Mouse (Mus musculus) small intestine, adult 2 months (tissue): ENCODE data around the gene Txndc12. TPM values are rescaled to one million over a fixed set of nuclear protein-coding genes. Genes with fewer than 3 reads are reported as not detected.

Source experiments
- H3K27ac ChIP-seq: fragments of 200-500 bp; 2 replicates; pipeline ENCODE4 v1.5.1; 2012; ENCODE audit warnings: low read depth, low read length, control low read depth, inconsistent platforms; ENCODE audit not compliant: insufficient read depth
- H3K27me3 ChIP-seq: fragments of 200-500 bp; 2 replicates; pipeline ENCODE4 v1.6.1; 2012; ENCODE audit warnings: mild to moderate bottlenecking, moderate library complexity, low read length, inconsistent platforms; ENCODE audit not compliant: control insufficient read depth, insufficient read depth
- H3K36me3 ChIP-seq: fragments of 200-500 bp; 2 replicates; pipeline ENCODE4 v1.6.1; 2012; ENCODE audit warnings: mild to moderate bottlenecking, low read length, control low read depth, inconsistent platforms; ENCODE audit not compliant: control insufficient read depth, insufficient read depth
- H3K4me1 ChIP-seq: fragments of 200-500 bp; 2 replicates; pipeline ENCODE4 v1.6.1; 2012; ENCODE audit warnings: low read length, inconsistent platforms, mixed read lengths; ENCODE audit not compliant: control insufficient read depth, insufficient read depth, insufficient read length
- H3K4me3 ChIP-seq: fragments of 200-500 bp; 2 replicates; pipeline ENCODE4 v1.5.1; 2012; ENCODE audit warnings: low read depth, mild to moderate bottlenecking, control low read depth, inconsistent platforms, low read length, moderate library complexity
- CTCF ChIP-seq: fragments of 200-500 bp; IDR thresholded peaks from 2 replicates; pipeline ENCODE4 v1.5.1; 2012; ENCODE audit warnings: low read depth, mild to moderate bottlenecking, control low read depth, inconsistent platforms, low read length, moderate library complexity, mixed read lengths; ENCODE audit not compliant: insufficient replicate concordance, insufficient read length; ENCODE audit errors: extremely low read depth
- POLR2A ChIP-seq: fragments of 200-500 bp; IDR thresholded peaks from 2 replicates; pipeline ENCODE4 v1.6.1; 2012; ENCODE audit warnings: low read depth, mild to moderate bottlenecking, control low read depth, inconsistent platforms, low read length, moderate library complexity
- WGBS: fragments of 180-500 bp; shearing (Covaris S2); methylation state at CpG from one replicate; pipeline ENCODE4 v1.1.7; 2018; 5-methylcytosine and 5-hydroxymethylcytosine counted together
- polyA plus RNA-seq: library from polyadenylated mRNA; depleted of rRNA; stranded (reverse); fragments of >200 nt; gene quantifications from 2 replicates; pipeline ENCODE4 v1.2.3, GENCODE M21; 2012; rRNA removed

Gene Txndc12
- polyA plus RNA-seq: 2.9 and 4.0 TPM in 2 replicates

GRCm38 (mm10) chr4:108834115-108834970 lies at the start of gene Txndc12:
Gene Txndc12 (plus strand): TSS chr4:108834601.
- Histone ChIP-seq H3K36me3 (0 out of 2 replicates have a peak, but pooled peaks cover 5% of the 10 kb centered on the region), H3K27me3 (no peaks in the 10 kb centered on the region), H3K27ac (peak within 1 kb of the TSS; percentile 71), H3K4me3 (peak within 1 kb of the TSS; percentile 84), H3K4me1 (peaks cover 7% of the 10 kb centered on the region; the same call in 1 of the 2 replicates)
- under 1% methylated on average over 34 of the region's 34 CpGs for WGBS
- TF ChIP-seq POLR2A (peak; percentile 36; the same call in 1 of the 2 replicates), CTCF (no peak)

GRCm38 (mm10) chr4:108789258-108789936 lies 45.0 kb upstream of the Txndc12 start:
- H3K4me1 ChIP-seq: no peaks in the 10 kb centered on the region
- no peaks in the 10 kb centered on the region for H3K36me3 ChIP-seq
- 63% methylated on average over 6 of the region's 6 CpGs for WGBS
- no peak overlapping the region for H3K4me3 ChIP-seq
- no peak overlapping the region for H3K27ac ChIP-seq
- TF ChIP-seq POLR2A (no peak), CTCF (no peak)
- no peaks in the 10 kb centered on the region for H3K27me3 ChIP-seq

GRCm38 (mm10) chr4:108790507-108790906 lies 43.9 kb upstream of the Txndc12 start:
- H3K36me3 ChIP-seq: no peaks in the 10 kb centered on the region
- WGBS: 78% methylated on average over 1 of the region's 1 CpGs
- TF ChIP-seq POLR2A: no peak
- no peak for TF ChIP-seq CTCF

GRCm38 (mm10) chr4:108793941-108794340 lies 40.5 kb upstream of the Txndc12 start:
- H3K27ac ChIP-seq: no peak overlapping the region
- no peaks in the 10 kb centered on the region for H3K27me3 ChIP-seq
- no peaks in the 10 kb centered on the region for H3K36me3 ChIP-seq
- TF ChIP-seq POLR2A: no peak
- no peak for TF ChIP-seq CTCF
- H3K4me1 ChIP-seq: no peaks in the 10 kb centered on the region
- WGBS: 18% methylated on average over 1 of the region's 1 CpGs
- H3K4me3 ChIP-seq: no peak overlapping the region

More at GRCm38 (mm10) chr4:108790507-108790906, 43.9 kb upstream of the Txndc12 start:
- H3K27ac ChIP-seq: no peak overlapping the region
- H3K4me3 ChIP-seq: no peak overlapping the region
- H3K27me3 ChIP-seq: no peaks in the 10 kb centered on the region
- H3K4me1 ChIP-seq: no peaks in the 10 kb centered on the region

- TF ChIP-seq POLR2A (no peak), CTCF (no peak)
- Histone ChIP-seq H3K36me3 (no peaks in the 10 kb centered on the region), H3K27me3 (no peaks in the 10 kb centered on the region), H3K4me3 (no peak overlapping the region), H3K4me1 (no peaks in the 10 kb centered on the region), H3K27ac (no peak overlapping the region)
- WGBS: 63% methylated on average over 4 of the region's 4 CpGs
Observed at GRCm38 (mm10) chr4:108796701-108797100, 37.7 kb upstream of the Txndc12 start.

- no peak for TF ChIP-seq POLR2A
- TF ChIP-seq CTCF: peak; percentile 69; the same call in 1 of the 2 replicates
- no peak overlapping the region for H3K27ac ChIP-seq
- H3K36me3 ChIP-seq: no peaks in the 10 kb centered on the region
- 37% methylated on average over 2 of the region's 2 CpGs for WGBS
- no peaks in the 10 kb centered on the region for H3K27me3 ChIP-seq
- H3K4me1 ChIP-seq: no peaks in the 10 kb centered on the region
- H3K4me3 ChIP-seq: no peak overlapping the region
Observed at GRCm38 (mm10) chr4:108798083-108798830, 36.1 kb upstream of the Txndc12 start.

GRCm38 (mm10) chr4:108803535-108803934 lies 30.9 kb upstream of the Txndc12 start:
- H3K4me1 ChIP-seq: no peaks in the 10 kb centered on the region
- no peaks in the 10 kb centered on the region for H3K36me3 ChIP-seq
- H3K27ac ChIP-seq: no peak overlapping the region
- no peak overlapping the region for H3K4me3 ChIP-seq
- H3K27me3 ChIP-seq: no peaks in the 10 kb centered on the region
- 78% methylated on average over 2 of the region's 2 CpGs for WGBS
- no peak for TF ChIP-seq CTCF
